Mouse (Mus musculus) cerebellum, adult 2 months (tissue): ENCODE results near the gene H1foo.

Experiments used
- CTCF ChIP-seq: fragments of 200-500 bp; IDR thresholded peaks from 2 replicates; pipeline ENCODE4 v1.5.1; 2011; ENCODE audit warnings: low read depth, mild to moderate bottlenecking, control low read depth, low read length, moderate library complexity, borderline replicate concordance; ENCODE audit not compliant: insufficient read depth
- POLR2A ChIP-seq: fragments of 200-500 bp; IDR thresholded peaks from 2 replicates; pipeline ENCODE4 v1.6.1; 2011; ENCODE audit warnings: low read length, control low read depth, borderline replicate concordance; ENCODE audit not compliant: insufficient read depth

- TF ChIP-seq CTCF (no peak), POLR2A (no peak)
Observed at GRCm38 (mm10) chr6:115973881-115974662, 29.3 kb downstream of the H1foo start.
